Mouse (Mus musculus) adrenal gland, postnatal 0 days (tissue): ENCODE data around the gene Gm6902. TPM values are rescaled to one million over a fixed set of nuclear protein-coding genes. Genes with fewer than 3 reads are reported as not detected.

Experiments
- polyA plus RNA-seq: library from polyadenylated mRNA; unstranded; fragments of >200 nt; fragmentation: Nextera tagmentation; extraction: Ambion mirVana; gene quantifications from 2 replicates; pipeline ENCODE4 v1.2.1, GENCODE M21; 2015

Gene Gm6902
- not detected in 2 replicates for polyA plus RNA-seq

GRCm38 (mm10) chr7:23278800-23279199, at the start of gene Gm6902:
Gene Gm6902, minus strand, starts transcription at chr7:23278900.

GRCm38 (mm10) chr7:23300892-23301291, 22.2 kb upstream of the Gm6902 start, which contains the start of gene Nlrp4e:
Gene Nlrp4e, plus strand, starts transcription at chr7:23301192.

DNA sequence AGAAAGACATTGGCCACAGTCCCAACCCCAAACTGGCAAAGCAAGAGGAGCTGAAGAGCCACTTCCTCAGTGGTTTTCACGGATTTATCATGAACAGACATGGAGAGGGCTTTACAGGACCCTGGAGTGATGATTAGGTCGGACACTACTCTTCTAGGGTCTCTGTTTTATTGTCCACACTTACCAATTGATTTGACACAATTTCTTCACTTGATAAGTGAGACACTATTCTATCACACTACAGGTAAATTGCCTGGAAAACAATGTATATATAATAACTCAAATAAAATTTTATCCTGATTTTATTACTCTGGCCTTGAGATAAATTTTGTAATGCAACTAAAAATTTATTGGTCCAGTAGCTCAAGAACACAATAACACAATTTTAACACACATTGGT, 27.1 kb downstream of the Gm6902 start, which contains the start of gene Vmn1r166:
TSS of gene Vmn1r166 (minus strand) at position 101 of the 400 bp plus-strand sequence.

Other genes with a start within 250 kb of the Gm6902 start
- not detected in 2 replicates for gene Vmn1r163, start 223.4 kb downstream of the Gm6902 start, polyA plus RNA-seq
- gene Gm8720, start 211.4 kb downstream of the Gm6902 start, polyA plus RNA-seq, result not detected in 2 replicates
- gene Gm10662, start 134.4 kb downstream of the Gm6902 start, polyA plus RNA-seq, result not detected in 2 replicates
- gene Vmn1r165, start 61.6 kb downstream of the Gm6902 start, polyA plus RNA-seq, result not detected in 2 replicates
- not detected in 2 replicates for gene Vmn1r166, start 27.2 kb downstream of the Gm6902 start, polyA plus RNA-seq
- not detected in 2 replicates for gene Nlrp4e, start 22.3 kb upstream of the Gm6902 start, polyA plus RNA-seq
- gene Nlrp5, start 107.0 kb upstream of the Gm6902 start, polyA plus RNA-seq, result not detected in 2 replicates
- not detected in 2 replicates for gene Vmn1r167, start 228.3 kb upstream of the Gm6902 start, polyA plus RNA-seq